Mouse (Mus musculus) CH12.LX (cell line): ENCODE results near the gene Ecel1. TPM values are rescaled to one million over a fixed set of nuclear protein-coding genes. Genes with fewer than 3 reads are reported as not detected.

ENCODE experiments used
- DNase-seq: peaks from one replicate; pipeline ENCODE4 v3.0.0-alpha.2; 2013; ENCODE audit errors: extremely low read depth
- H3K27ac ChIP-seq: 2 replicates; pipeline ENCODE4 v1.5.1; 2012; ENCODE audit warnings: low read depth, mild to moderate bottlenecking, control low read depth, moderate library complexity; ENCODE audit not compliant: insufficient read depth
- H3K27me3 ChIP-seq: replicated peaks from 2 replicates; pipeline ENCODE3; 2012; ENCODE audit warnings: inconsistent platforms
- H3K36me3 ChIP-seq, 2 experiments: replicated peaks in 1 of 2; 2 replicates each; pipeline versions ENCODE3 to v1.6.1; 2012; ENCODE audit warnings: inconsistent platforms in 1 of 2, low read length in 1 of 2, mild to moderate bottlenecking in 1 of 2, mixed read lengths in 1 of 2, moderate library complexity in 1 of 2; ENCODE audit not compliant: control insufficient read depth in 1 of 2, insufficient read depth in 1 of 2
- H3K4me1 ChIP-seq, 2 experiments: 2 replicates each; pipeline ENCODE4 v1.6.1; 2012; ENCODE audit warnings: inconsistent platforms in 1 of 2, moderate library complexity in 1 of 2; ENCODE audit not compliant: insufficient read depth in 2 of 2, control insufficient read depth in 1 of 2
- H3K4me2 ChIP-seq: 2 replicates; pipeline ENCODE4 v1.6.1; 2012; ENCODE audit warnings: low read depth, mild to moderate bottlenecking, control low read depth; ENCODE audit not compliant: poor library complexity, insufficient read depth, severe bottlenecking
- H3K4me3 ChIP-seq, 3 experiments: fragments of 150-350 bp in 1 of 3; sonication (generic) in 1 of 3; replicated peaks in 1 of 3; 2 replicates each; pipeline versions ENCODE3 to v1.5.1; 2011 to 2012; ENCODE audit warnings: low read depth in 2 of 3, low read length in 2 of 3, mild to moderate bottlenecking in 2 of 3, moderate library complexity in 2 of 3, control low read depth in 1 of 3, improper control_type of control experiment in 1 of 3, inconsistent platforms in 1 of 3, mixed read lengths in 1 of 3; ENCODE audit not compliant: poor library complexity in 1 of 3
- H3K79me2 ChIP-seq: replicated peaks from 2 replicates; pipeline ENCODE4 v1.6.1; 2012; ENCODE audit warnings: mild to moderate bottlenecking, moderate library complexity; ENCODE audit not compliant: control insufficient read depth, poor library complexity, insufficient read depth, severe bottlenecking; ENCODE audit errors: extremely low read depth
- H3K9ac ChIP-seq: 2 replicates; pipeline ENCODE4 v1.6.1; 2012; ENCODE audit warnings: low read depth, mild to moderate bottlenecking, control low read depth, moderate library complexity; ENCODE audit not compliant: insufficient read depth
- H3K9me3 ChIP-seq: replicated peaks from 2 replicates; pipeline ENCODE3; 2012; ENCODE audit warnings: low read length, inconsistent platforms, mixed read lengths
- BHLHE40 ChIP-seq: IDR thresholded peaks from 2 replicates; pipeline ENCODE4 v1.6.1; 2011; ENCODE audit warnings: mild to moderate bottlenecking, low read depth, low read length, improper control_type of control experiment
- CHD1 ChIP-seq: IDR thresholded peaks from 2 replicates; pipeline ENCODE4 v1.6.1; 2012; ENCODE audit warnings: low read depth, low read length, improper control_type of control experiment, inconsistent platforms
- CHD2 ChIP-seq: IDR thresholded peaks from 2 replicates; pipeline ENCODE4 v1.6.1; 2011; ENCODE audit warnings: low read length, improper control_type of control experiment
- CTCF ChIP-seq, 2 experiments: IDR thresholded peaks in 1 of 2; conservative IDR thresholded peaks in 1 of 2; 2 replicates each; pipeline ENCODE4 v1.5.1; 2011 to 2012; ENCODE audit warnings: low read depth in 2 of 2, low read length in 2 of 2, improper control_type of control experiment in 1 of 2, inconsistent platforms in 1 of 2, mild to moderate bottlenecking in 1 of 2, moderate library complexity in 1 of 2
- E2F4 ChIP-seq: IDR thresholded peaks from 2 replicates; pipeline ENCODE4 v1.6.1; 2011; ENCODE audit warnings: low read depth, low read length, improper control_type of control experiment; ENCODE audit not compliant: insufficient replicate concordance
- ELF1 ChIP-seq: IDR thresholded peaks from 2 replicates; pipeline ENCODE4 v1.6.1; 2014; ENCODE audit warnings: low read depth, mild to moderate bottlenecking, inconsistent platforms, low read length, improper control_type of control experiment
- EP300 ChIP-seq: IDR thresholded peaks from 2 replicates; pipeline ENCODE4 v1.6.1; 2011; ENCODE audit warnings: low read length, improper control_type of control experiment
- ETS1 ChIP-seq: conservative IDR thresholded peaks from 2 replicates; pipeline ENCODE4 v1.6.1; 2012; ENCODE audit warnings: low read depth, mild to moderate bottlenecking, inconsistent platforms, low read length, improper control_type of control experiment, moderate library complexity
- GABPA ChIP-seq: IDR thresholded peaks from 2 replicates; pipeline ENCODE4 v1.6.1; 2012; ENCODE audit warnings: low read depth, low read length, improper control_type of control experiment, inconsistent platforms; ENCODE audit not compliant: insufficient replicate concordance
- HCFC1 ChIP-seq: IDR thresholded peaks from 2 replicates; pipeline ENCODE4 v1.6.1; 2012; ENCODE audit warnings: low read depth, mild to moderate bottlenecking, inconsistent platforms, low read length, improper control_type of control experiment
- IRF4 ChIP-seq: IDR thresholded peaks from 2 replicates; pipeline ENCODE4 v1.6.1; 2014; ENCODE audit warnings: low read depth, mild to moderate bottlenecking, inconsistent platforms, low read length, improper control_type of control experiment
- JUND ChIP-seq: conservative IDR thresholded peaks from 2 replicates; pipeline ENCODE4 v1.6.1; 2011; ENCODE audit warnings: low read depth, low read length, improper control_type of control experiment
- MAX ChIP-seq: IDR thresholded peaks from 2 replicates; pipeline ENCODE4 v1.6.1; 2011; ENCODE audit warnings: low read length, improper control_type of control experiment
- MAZ ChIP-seq: IDR thresholded peaks from 2 replicates; pipeline ENCODE4 v1.6.1; 2012; ENCODE audit warnings: low read depth, mild to moderate bottlenecking, inconsistent platforms, low read length, improper control_type of control experiment, moderate library complexity
- MXI1 ChIP-seq: IDR thresholded peaks from 2 replicates; pipeline ENCODE4 v1.6.1; 2011; ENCODE audit warnings: mild to moderate bottlenecking, low read depth, low read length, improper control_type of control experiment
- NELFE ChIP-seq: IDR thresholded peaks from 2 replicates; pipeline ENCODE4 v1.6.1; 2011; ENCODE audit warnings: low read depth, low read length, improper control_type of control experiment
- NRF1 ChIP-seq: IDR thresholded peaks from 2 replicates; pipeline ENCODE4 v1.6.1; 2014; ENCODE audit warnings: low read depth, mild to moderate bottlenecking, inconsistent platforms, low read length, improper control_type of control experiment, moderate library complexity
- POLR2A ChIP-seq: IDR thresholded peaks from 2 replicates; pipeline ENCODE4 v1.6.1; 2011; ENCODE audit warnings: low read depth, mild to moderate bottlenecking, improper control_type of control experiment, low read length
- POLR2AphosphoS2 ChIP-seq: IDR thresholded peaks from 2 replicates; pipeline ENCODE4 v1.6.1; 2011; ENCODE audit warnings: low read depth, low read length, improper control_type of control experiment
- RCOR1 ChIP-seq: conservative IDR thresholded peaks from 2 replicates; pipeline ENCODE4 v1.6.1; 2012; ENCODE audit warnings: low read depth, mild to moderate bottlenecking, inconsistent platforms, low read length, improper control_type of control experiment
- SIN3A ChIP-seq: IDR thresholded peaks from 2 replicates; pipeline ENCODE4 v1.6.1; 2012; ENCODE audit warnings: low read length, improper control_type of control experiment, inconsistent platforms
- USF1 ChIP-seq: IDR thresholded peaks from 2 replicates; pipeline ENCODE4 v1.6.1; 2014; ENCODE audit warnings: low read depth, mild to moderate bottlenecking, inconsistent platforms, low read length, improper control_type of control experiment
- USF2 ChIP-seq: conservative IDR thresholded peaks from 2 replicates; pipeline ENCODE4 v1.6.1; 2011; ENCODE audit warnings: low read depth, low read length, improper control_type of control experiment
- ZC3H11A ChIP-seq: IDR thresholded peaks from 2 replicates; pipeline ENCODE4 v1.6.1; 2012; ENCODE audit warnings: low read depth, mild to moderate bottlenecking, inconsistent platforms, low read length, improper control_type of control experiment
- ZKSCAN1 ChIP-seq: IDR thresholded peaks from 2 replicates; pipeline ENCODE4 v1.6.1; 2012; ENCODE audit warnings: low read depth, inconsistent platforms, low read length, improper control_type of control experiment, borderline replicate concordance
- ZMIZ1 ChIP-seq: IDR thresholded peaks from 2 replicates; pipeline ENCODE4 v1.6.1; 2012; ENCODE audit warnings: low read depth, mild to moderate bottlenecking, inconsistent platforms, low read length, improper control_type of control experiment
- ZNF384 ChIP-seq: IDR thresholded peaks from 2 replicates; pipeline ENCODE4 v1.6.1; 2012; ENCODE audit warnings: low read depth, low read length, improper control_type of control experiment, inconsistent platforms
- dilution Hi-C: fragments of 300-500 bp; cut with MboI; formaldehyde crosslinking; loops from 2 replicates; pipeline ENCODE4 v1.14.3; 2020; ENCODE audit warnings: low sequenced_read_pairs; ENCODE audit not compliant: extremely low pct_unique_long_range_greater_than_20kb, extremely low pct_ligation_motif_present
- in situ Hi-C: fragments of 300-500 bp; cut with MboI; formaldehyde crosslinking; loops from 3 replicates; pipeline ENCODE4 v1.14.3; 2019; ENCODE audit warnings: low sequenced_read_pairs, low pct_ligation_motif_present, low pct_unique_long_range_greater_than_20kb, mixed read lengths
- polyA plus RNA-seq: library from polyadenylated mRNA; unstranded; fragments of >175 nt; gene quantifications from 2 replicates; pipeline ENCODE4 v1.2.1, GENCODE M21; 2012; ENCODE audit warnings: low read depth; ENCODE audit not compliant: insufficient read length
- total RNA-seq, 2 experiments: library from RNA; depleted of rRNA; stranded (reverse); fragments of 300-350 nt in 1 of 2; fragments of >200 nt in 1 of 2; gene quantifications; 2 replicates each; pipeline ENCODE4 v1.2.3; 2012 to 2014

Gene Ecel1
- total and polyA plus RNA-seq, 3 experiments = not detected

- no peak overlapping the region for H3K4me3 ChIP-seq
- H3K27ac ChIP-seq = no peak overlapping the region
- no peak overlapping the region for H3K9ac ChIP-seq
- H3K27me3 ChIP-seq = peaks cover 40% of the 10 kb centered on the region
- no peaks in the 10 kb centered on the region for H3K79me2 ChIP-seq
- DNase-seq = no peak
- H3K36me3 ChIP-seq = no peaks in the 10 kb centered on the region
- no peak overlapping the region for H3K4me2 ChIP-seq
- no peaks in the 10 kb centered on the region for H3K9me3 ChIP-seq
- in situ Hi-C loops (no loop called here), dilution Hi-C loops (no loop called here)
- TF ChIP-seq USF1 (no peak), GABPA (no peak), E2F4 (no peak), MXI1 (no peak), ETS1 (no peak), RCOR1 (no peak), ZMIZ1 (no peak), MAZ (no peak), SIN3A (no peak), JUND (no peak), IRF4 (no peak), ELF1 (no peak), NRF1 (no peak), ZNF384 (no peak), NELFE (no peak), CTCF (conservative IDR thresholded peaks at IDR 0.05 in 1 of 2, IDR thresholded peaks at IDR 0.05 in 1 of 2; ENCODE audit: low read depth in 2 of 2, low read length in 2 of 2) (no peak), BHLHE40 (no peak), ZKSCAN1 (no peak), HCFC1 (no peak)
- H3K4me1 ChIP-seq = peaks cover 2 to 3% of the 10 kb centered on the region in 2 experiments; a peak in 2 of 4 replicates
These were observed 41.0 kb upstream of the Ecel1 start for GRCm38 (mm10) chr1:87197296-87197695.

DNA sequence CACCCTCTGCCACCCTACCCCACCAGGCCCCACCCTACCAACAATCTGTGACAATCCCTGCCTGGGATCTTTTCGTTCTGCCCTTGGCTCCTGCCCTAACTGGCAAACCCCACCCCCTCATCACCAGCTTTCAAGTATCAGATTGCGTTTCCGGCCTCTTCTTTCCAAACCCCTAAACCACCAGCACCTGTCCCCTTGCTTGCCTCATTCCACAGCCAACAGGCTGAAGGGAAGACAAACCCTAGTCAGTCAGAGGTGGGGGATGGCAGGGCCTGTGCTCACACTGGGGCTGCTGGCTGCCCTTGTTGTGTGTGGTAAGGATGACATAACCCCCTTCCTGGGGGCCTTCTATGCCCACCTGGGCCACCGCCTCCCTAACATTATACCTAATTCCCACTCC, 34.1 kb upstream of the Ecel1 start, which contains the start of gene Chrnd:
Chrnd (plus strand) TSS at position 179 of the 400 bp plus-strand sequence.
- H3K9me3 ChIP-seq = no peaks in the 10 kb centered on the region
- dilution Hi-C loops (no loop called here), in situ Hi-C loops (no loop called here)
- H3K36me3 ChIP-seq = no peaks in the 10 kb centered on the region
- no peaks in the 10 kb centered on the region for H3K79me2 ChIP-seq
- peaks cover 5 to 9% of the 10 kb centered on the region in 2 experiments for H3K4me1 ChIP-seq
- H3K4me3 ChIP-seq = no peak within 1 kb of the TSS
- H3K4me2 ChIP-seq = no peak within 1 kb of the TSS
- no peak within 1 kb of the TSS for H3K9ac ChIP-seq
- DNase-seq = no peak
- no peak for TF ChIP-seq GABPA
- TF ChIP-seq NELFE = no peak
- no peak for TF ChIP-seq POLR2A
- TF ChIP-seq POLR2AphosphoS2 = no peak
- TF ChIP-seq CHD1 = no peak
- TF ChIP-seq MAX = no peak
- no peak for TF ChIP-seq EP300
- no peak for TF ChIP-seq CHD2
- TF ChIP-seq IRF4 = no peak
- no peak for TF ChIP-seq SIN3A
- no peak for TF ChIP-seq USF1
- no peak for TF ChIP-seq USF2
- TF ChIP-seq NRF1 = no peak
- TF ChIP-seq HCFC1 = no peak
- no peak for TF ChIP-seq ZC3H11A
- no peak for TF ChIP-seq BHLHE40
- H3K27me3 ChIP-seq = peaks cover 64% of the 10 kb centered on the region
- H3K27ac ChIP-seq = no peak within 1 kb of the TSS
